Mouse (Mus musculus) frontal cortex, adult 2 months (tissue): ENCODE data around the gene Lhpp. TPM values are rescaled to one million over a fixed set of nuclear protein-coding genes. Genes with fewer than 3 reads are reported as not detected.

ENCODE experiments used
- DNase-seq, 2 experiments: peaks; one replicate each; pipeline ENCODE4 v3.0.0; 2022; ENCODE audit warnings: low spot score in 1 of 2; ENCODE audit errors: extremely low spot score in 1 of 2
- polyA plus RNA-seq: library from polyadenylated mRNA; depleted of rRNA; stranded (reverse); fragments of >200 nt; gene quantifications from 2 replicates; pipeline ENCODE4 v1.2.3, GENCODE M21; 2012; rRNA removed

Lhpp gene
- polyA plus RNA-seq, 1 experiment: 29.2 TPM

DNA sequence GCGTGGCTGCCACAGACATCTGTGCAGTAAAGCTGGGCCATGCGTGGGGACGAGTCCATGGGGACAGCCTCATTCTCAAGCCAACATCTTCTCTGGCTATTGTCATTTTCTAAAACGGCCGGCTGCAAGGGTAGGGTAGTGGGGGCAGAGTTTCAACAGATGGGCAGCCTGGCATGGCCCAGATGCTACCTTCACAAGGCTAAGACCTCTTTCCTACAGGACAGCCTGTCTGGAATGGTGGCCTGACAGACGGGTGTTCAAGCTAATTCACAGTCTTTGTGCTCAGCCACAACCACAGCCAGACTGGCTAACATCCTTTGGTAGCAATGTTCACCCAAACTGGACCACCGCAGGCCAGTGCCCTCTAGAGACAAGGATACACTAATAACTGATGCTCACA is 120.1 kb downstream of the Lhpp start:
- DNase-seq: no peak

DNA sequence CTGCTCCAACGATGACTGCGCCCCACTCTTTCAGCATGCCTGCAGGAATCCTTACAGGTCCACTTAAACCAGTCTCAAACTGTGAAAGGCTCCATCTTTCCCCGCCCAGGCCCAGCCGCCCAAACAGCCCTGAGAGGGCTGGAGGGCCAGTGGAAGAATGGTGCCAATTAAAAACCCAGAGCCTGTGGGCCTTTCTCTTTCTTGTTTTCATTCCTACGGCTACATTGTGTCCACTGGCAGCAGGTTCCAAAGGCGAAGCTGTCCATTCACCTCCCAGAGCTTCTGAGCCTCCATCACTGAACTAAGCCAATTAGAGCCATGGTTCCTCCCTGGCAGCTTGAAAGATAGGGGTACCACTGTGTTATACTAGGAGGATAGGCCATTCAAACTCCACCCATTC is 121.1 kb downstream of the Lhpp start:
- DNase-seq: no peak

- DNase-seq: no peak
Measured at GRCm38 (mm10) chr7:132732136-132732789, 121.8 kb downstream of the Lhpp start.

GRCm38 (mm10) chr7:132733521-132733920 is 123.1 kb downstream of the Lhpp start:
- no peak for DNase-seq

DNA sequence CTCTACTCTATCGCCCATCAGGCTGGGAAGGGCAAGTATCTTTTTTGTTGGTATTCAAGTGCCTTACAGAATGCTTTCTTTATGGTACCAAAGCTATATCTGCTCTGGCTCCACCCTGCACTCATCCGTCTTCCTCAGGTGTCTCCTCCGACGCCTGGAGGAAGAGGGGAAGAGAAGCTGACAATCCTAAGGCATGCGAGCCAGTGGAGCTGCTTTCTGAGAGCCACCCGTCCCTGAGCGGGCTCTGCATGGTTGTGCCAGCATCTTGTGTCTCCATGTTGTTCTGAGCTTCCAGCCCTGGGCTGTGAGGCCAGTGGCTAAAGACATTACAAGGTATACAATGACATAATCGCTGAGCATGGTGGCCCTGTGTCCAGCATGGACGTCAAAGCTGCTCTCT is 123.8 kb downstream of the Lhpp start:
- DNase-seq: no peak

- no peak for DNase-seq
Measured at GRCm38 (mm10) chr7:132735145-132735544, 124.7 kb downstream of the Lhpp start.

DNA sequence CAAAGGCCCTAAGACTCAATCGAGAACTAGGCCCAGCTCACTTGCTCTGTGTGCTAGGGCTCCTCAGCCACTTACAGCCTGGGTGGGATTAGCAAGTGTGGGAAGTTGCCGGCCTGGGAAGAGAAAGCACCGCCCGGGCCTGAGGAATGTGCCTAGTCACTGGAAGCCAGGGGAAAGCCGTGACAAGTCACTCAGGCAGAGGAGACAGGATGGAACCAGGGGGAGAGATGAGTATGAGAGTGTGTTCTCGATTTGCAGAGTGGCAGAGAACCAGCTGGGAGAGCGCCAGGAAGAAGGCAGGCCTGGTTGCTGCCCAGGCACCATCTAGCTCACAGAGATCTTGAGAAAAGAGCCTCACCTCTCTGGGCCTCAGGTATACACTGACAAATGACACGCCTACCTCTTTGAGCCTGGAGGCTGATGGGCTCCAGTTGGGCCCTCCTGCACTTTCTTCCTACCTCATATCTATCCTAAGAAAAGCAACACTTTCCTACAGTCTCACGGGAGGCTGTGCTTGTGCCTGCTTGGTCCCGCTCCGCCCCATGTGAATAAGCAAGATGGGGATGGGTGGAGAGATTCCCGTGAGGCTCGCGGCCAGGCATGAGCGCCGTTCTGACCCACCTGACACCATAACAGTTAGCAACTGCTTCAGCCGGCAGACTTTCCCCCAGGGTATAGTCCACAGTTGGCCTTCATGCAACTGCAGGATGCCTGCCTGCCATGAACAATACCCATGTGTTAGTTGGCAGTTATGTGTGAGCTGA is 125.8 kb downstream of the Lhpp start:
- peak in 1 of 2 experiments; percentile 77 for DNase-seq

DNA sequence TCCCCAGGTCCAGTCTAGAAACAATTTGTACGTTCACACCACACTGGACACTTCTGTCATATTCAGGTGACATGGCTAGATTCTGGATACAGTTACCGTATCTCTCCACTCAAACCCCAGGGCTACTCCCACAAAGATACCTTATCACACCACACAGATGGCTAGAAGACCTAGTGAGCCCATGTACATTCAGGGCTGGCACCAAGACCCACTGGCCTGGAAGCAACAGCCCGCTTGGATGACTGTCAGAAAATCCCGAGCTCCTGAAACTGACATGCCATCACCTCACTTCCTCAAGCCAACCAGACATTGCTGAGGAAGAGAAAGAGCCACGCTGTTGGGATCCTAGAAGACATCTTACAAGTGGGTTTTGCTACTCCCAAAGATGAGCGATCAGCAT is 128.4 kb downstream of the Lhpp start:
- no peak for DNase-seq

- no peak for DNase-seq
Measured at GRCm38 (mm10) chr7:132739829-132740228, 129.4 kb downstream of the Lhpp start.

DNA sequence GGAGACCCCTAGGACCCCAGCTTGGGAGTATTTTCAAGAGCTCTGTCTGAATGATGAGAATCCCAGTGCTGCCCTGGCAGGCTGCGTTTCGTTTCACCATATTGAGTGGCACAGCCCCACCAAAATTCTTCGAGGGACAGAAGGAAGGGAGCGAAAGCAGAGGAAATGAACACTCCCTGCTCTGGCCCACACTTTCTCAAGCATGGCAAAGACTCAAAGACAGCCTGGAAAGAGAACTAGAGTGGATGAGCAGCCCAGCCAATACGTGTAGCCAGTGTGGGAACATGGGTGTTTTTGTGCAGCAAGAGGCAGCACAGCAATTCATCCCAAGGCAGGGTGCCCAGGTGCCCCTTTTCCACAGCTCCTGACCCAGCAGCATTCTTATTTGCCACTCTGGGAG is 132.5 kb downstream of the Lhpp start:
- peak in 1 of 2 experiments; percentile 56 for DNase-seq

GRCm38 (mm10) chr7:132747096-132747495 is 136.7 kb downstream of the Lhpp start:
- DNase-seq: no peak

- no peak for DNase-seq
Measured at GRCm38 (mm10) chr7:132748076-132748769, 137.8 kb downstream of the Lhpp start.

GRCm38 (mm10) chr7:132749504-132749903 is 139.1 kb downstream of the Lhpp start:
- no peak for DNase-seq

DNA sequence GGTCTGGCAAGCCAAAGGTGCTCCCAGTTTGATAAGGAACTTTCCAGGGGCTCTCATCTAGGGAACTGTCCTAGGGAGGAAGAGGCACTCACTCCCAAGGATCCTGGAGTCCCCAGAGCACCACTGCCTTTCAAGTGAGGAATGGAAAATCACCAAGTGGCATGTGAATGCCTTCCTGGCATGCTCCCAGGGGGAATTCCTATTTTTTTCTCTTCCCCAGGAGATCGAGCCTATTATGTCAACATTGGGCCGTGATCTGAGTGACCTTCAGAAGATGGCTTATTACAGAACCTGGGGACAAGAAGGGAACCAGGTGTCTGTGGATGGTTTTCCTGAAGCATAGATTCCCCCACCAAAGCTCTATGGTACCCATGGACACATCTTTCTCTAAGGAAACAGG is 141.3 kb downstream of the Lhpp start:
- DNase-seq: no peak

DNA sequence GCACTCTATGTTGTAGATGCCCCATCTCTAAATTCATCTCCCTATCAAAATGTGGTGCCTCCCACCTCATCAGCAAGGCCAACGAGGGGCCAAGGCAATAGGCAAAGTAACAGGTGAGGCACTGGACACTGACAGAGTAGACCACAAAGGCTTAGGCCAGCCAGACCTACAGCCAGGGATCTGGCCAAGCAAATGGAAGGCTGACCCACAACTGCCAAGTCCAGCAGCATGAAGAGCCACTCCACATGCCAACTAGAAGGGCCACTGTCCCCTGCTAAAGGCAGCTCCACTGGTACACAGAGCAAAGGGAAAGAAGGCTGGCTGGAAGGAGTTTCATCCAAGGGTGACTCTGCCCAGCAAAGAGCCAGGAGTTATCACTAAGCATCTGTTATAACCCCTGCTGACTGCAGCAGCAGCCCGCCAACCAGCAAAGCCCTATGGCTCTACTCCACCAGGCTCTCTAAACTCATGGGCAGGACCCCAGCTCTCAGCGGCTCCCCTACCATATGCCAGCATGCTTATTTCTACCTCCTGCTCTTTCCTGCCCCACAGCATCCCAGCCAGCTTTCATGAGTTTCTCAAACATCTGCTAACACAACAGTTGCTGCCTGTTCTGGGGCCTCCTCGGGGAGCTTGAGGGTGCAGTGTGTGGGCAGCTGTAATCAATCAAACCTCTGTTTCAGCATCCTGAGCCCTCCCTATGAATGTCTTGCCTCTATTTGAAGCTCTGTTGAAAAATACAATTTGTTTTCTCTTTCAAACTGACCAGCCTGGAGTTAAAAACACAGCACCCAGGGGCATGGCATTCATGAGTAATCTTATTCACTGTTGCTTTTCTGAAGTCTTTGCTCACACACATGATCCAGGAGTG is 143.3 kb downstream of the Lhpp start:
- DNase-seq: no peak

DNA sequence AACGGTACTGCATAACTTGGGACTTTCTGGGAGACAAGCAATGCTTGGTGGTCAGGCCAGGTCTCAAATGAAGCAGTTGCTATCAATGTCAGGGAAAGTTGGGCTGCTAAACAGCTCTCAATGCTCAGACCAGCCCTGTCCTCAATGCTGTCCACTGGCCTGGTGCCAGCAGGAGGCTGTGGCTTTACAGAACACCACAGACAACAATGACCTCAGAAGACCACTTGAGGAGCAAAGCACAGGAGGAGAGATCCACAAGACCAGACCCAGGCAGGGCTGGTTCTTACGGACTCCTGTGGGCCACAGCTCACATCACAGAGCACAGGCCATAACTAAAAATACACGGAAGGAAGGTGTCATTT is 143.9 kb downstream of the Lhpp start:
- DNase-seq: no peak

Other genes starting within 250 kb of the Lhpp start
- gene Oat, start 34.2 kb upstream of the Lhpp start, polyA plus RNA-seq: 82.3 and 97.4 TPM in 2 replicates
- gene Nkx1-2, start 11.0 kb upstream of the Lhpp start, polyA plus RNA-seq: 0.10 and 0.13 TPM in 2 replicates
- 14.7 and 18.2 TPM in 2 replicates for gene Fam53b, start 203.2 kb downstream of the Lhpp start, polyA plus RNA-seq
- gene Eef1akmt2, start 242.0 kb downstream of the Lhpp start, polyA plus RNA-seq: 45.1 and 49.4 TPM in 2 replicates
- gene Abraxas2, start 248.6 kb downstream of the Lhpp start, polyA plus RNA-seq: 22.9 and 24.2 TPM in 2 replicates